Mouse (Mus musculus): ENCODE measurements at regions not wholly inside any gene's neighbourhood (a gene's known extent, or its start where the extent isn't known, plus 50 kb on each side); places are given as distances from the start of the nearest gene placed in this dataset.

GRCm38 (mm10) chr11:40624126-40624778 lies 70.8 kb downstream of the Mat2b start:
- ATAC-seq (replicated peaks; ENCODE audit: low read depth, poor library complexity, severe bottlenecking): no peak

GRCm38 (mm10) chr11:40620036-40620435 lies 75.0 kb downstream of the Mat2b start:
- ATAC-seq (replicated peaks; ENCODE audit: low read depth, poor library complexity, severe bottlenecking): no peak

- ATAC-seq (replicated peaks; ENCODE audit: low read depth, poor library complexity, severe bottlenecking): no peak
Observed at GRCm38 (mm10) chr11:40603008-40603407, 92.0 kb downstream of the Mat2b start.

- ATAC-seq (replicated peaks; ENCODE audit: low read depth, poor library complexity, severe bottlenecking): 0 out of 2 replicates have a peak, but pooled peaks have one; percentile 36
Observed at GRCm38 (mm10) chr11:40601572-40601909, 93.5 kb downstream of the Mat2b start.

- ATAC-seq (replicated peaks; ENCODE audit: low read depth, poor library complexity, severe bottlenecking): no peak
Observed at GRCm38 (mm10) chr11:40600773-40601571, 94.0 kb downstream of the Mat2b start.

- ATAC-seq (replicated peaks; ENCODE audit: low read depth, poor library complexity, severe bottlenecking): 0 out of 2 replicates have a peak, but pooled peaks have one; percentile 22
Observed at GRCm38 (mm10) chr11:40599956-40600772, 94.8 kb downstream of the Mat2b start.

GRCm38 (mm10) chr11:40596347-40596746 lies 98.7 kb downstream of the Mat2b start:
- no peak for ATAC-seq (replicated peaks; ENCODE audit: low read depth, poor library complexity, severe bottlenecking)

GRCm38 (mm10) chr11:40592056-40592455 lies 102.9 kb downstream of the Mat2b start:
- ATAC-seq (replicated peaks; ENCODE audit: low read depth, poor library complexity, severe bottlenecking): no peak

GRCm38 (mm10) chr11:40573758-40574139 lies 121.3 kb downstream of the Mat2b start:
- no peak for ATAC-seq (replicated peaks; ENCODE audit: low read depth, poor library complexity, severe bottlenecking)

- no peak for ATAC-seq (replicated peaks; ENCODE audit: low read depth, poor library complexity, severe bottlenecking)
Observed at GRCm38 (mm10) chr11:40572953-40573757, 121.8 kb downstream of the Mat2b start.

- ATAC-seq (replicated peaks; ENCODE audit: low read depth, poor library complexity, severe bottlenecking): no peak
Observed at GRCm38 (mm10) chr11:40562866-40563265, 132.1 kb downstream of the Mat2b start.

- ATAC-seq (replicated peaks; ENCODE audit: low read depth, poor library complexity, severe bottlenecking): no peak
Observed at GRCm38 (mm10) chr11:40561983-40562382, 133.0 kb downstream of the Mat2b start.

GRCm38 (mm10) chr11:40561400-40561799 lies 133.6 kb downstream of the Mat2b start:
- ATAC-seq (replicated peaks; ENCODE audit: low read depth, poor library complexity, severe bottlenecking): no peak

GRCm38 (mm10) chr11:40558486-40558885 lies 136.5 kb downstream of the Mat2b start:
- ATAC-seq (replicated peaks; ENCODE audit: low read depth, poor library complexity, severe bottlenecking): no peak

- ATAC-seq (replicated peaks; ENCODE audit: low read depth, poor library complexity, severe bottlenecking): no peak
Observed at GRCm38 (mm10) chr11:40554867-40555794, 139.9 kb downstream of the Mat2b start.

GRCm38 (mm10) chr11:40552054-40552453 lies 142.9 kb downstream of the Mat2b start:
- no peak for ATAC-seq (replicated peaks; ENCODE audit: low read depth, poor library complexity, severe bottlenecking)

GRCm38 (mm10) chr11:40546596-40546995 lies 148.4 kb downstream of the Mat2b start:
- ATAC-seq (replicated peaks; ENCODE audit: low read depth, poor library complexity, severe bottlenecking): no peak

- no peak for ATAC-seq (replicated peaks; ENCODE audit: low read depth, poor library complexity, severe bottlenecking)
Observed at GRCm38 (mm10) chr11:40545537-40545936, 149.5 kb downstream of the Mat2b start.

GRCm38 (mm10) chr11:40540229-40540628 lies 154.8 kb downstream of the Mat2b start:
- ATAC-seq (replicated peaks; ENCODE audit: low read depth, poor library complexity, severe bottlenecking): no peak

Data from common myeloid progenitor, adult 5-6 weeks (primary cell).